Mouse (Mus musculus): ENCODE measurements around the gene Myo9b. TPM values are rescaled to one million over a fixed set of nuclear protein-coding genes. Genes with fewer than 3 reads are reported as not detected.

Gene Myo9b
- polyA plus RNA-seq, 1 experiment from 2014 or later: 18.3 TPM

DNA sequence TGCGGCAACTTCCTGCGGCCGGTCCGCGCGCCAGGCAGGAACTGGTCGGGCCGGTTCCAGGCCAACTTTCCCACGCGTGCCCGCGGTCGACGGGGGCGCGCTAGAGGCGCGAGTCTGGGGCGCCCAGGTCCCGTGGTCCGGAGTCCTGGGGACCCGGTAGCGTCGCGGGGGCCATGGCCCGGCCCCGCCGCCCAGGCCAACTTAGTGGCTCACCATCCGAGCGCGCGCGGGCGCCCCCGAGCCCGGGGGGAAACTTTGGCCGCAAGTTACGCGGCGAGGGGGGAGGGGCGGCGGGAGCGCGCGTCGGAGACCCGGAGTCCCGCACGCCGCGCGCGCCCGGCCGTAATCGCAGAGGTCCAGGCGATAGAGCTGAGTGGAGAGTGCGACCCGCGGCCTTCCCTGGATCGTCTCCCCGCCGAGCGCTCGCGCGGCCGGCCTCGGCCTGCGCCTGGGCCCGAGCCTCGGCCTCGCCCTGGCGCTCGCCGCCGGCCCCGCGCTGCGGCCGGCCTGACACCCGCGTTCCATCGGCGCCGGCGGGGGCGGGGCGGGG lies 109.0 kb downstream of the Myo9b start, which contains the start of gene Nr2f6:
Gene Nr2f6 (minus strand): TSS at position 540 of the 550 bp plus-strand sequence.
- peak; percentile 6; the same call in 1 of the 2 replicates for ATAC-seq
- Histone ChIP-seq H3K36me3 (ENCODE audit: poor library complexity, severe bottlenecking) (peaks cover 9% of the 10 kb centered on the region; the same call in 1 of the 2 replicates), H3K4me3 (peak within 1 kb of the TSS; percentile 68), H3K4me2 (peak within 1 kb of the TSS; percentile 96), H3K4me1 (peaks cover 49% of the 10 kb centered on the region), H3K9ac (peak within 1 kb of the TSS; percentile 81), H3K27ac (peak within 1 kb of the TSS; percentile 81), H3K9me3 (replicated peaks) (no peaks in the 10 kb centered on the region), H3K27me3 (peaks cover 20% of the 10 kb centered on the region)
- WGBS: under 1% methylated on average over 60 of the region's 89 CpGs

- H3K4me1 ChIP-seq: peaks cover 43% of the 10 kb centered on the region
Observed at GRCm38 (mm10) chr8:71381971-71382961, 109.8 kb downstream of the Myo9b start.

GRCm38 (mm10) chr8:71383396-71383795 lies 110.9 kb downstream of the Myo9b start:
- ATAC-seq: no peak
- Histone ChIP-seq H3K9me3 (replicated peaks) (no peaks in the 10 kb centered on the region), H3K27me3 (peaks cover 11% of the 10 kb centered on the region), H3K4me3 (no peak overlapping the region), H3K36me3 (ENCODE audit: poor library complexity, severe bottlenecking) (peaks cover under 1% of the 10 kb centered on the region; the same call in 1 of the 2 replicates), H3K4me2 (no peak overlapping the region), H3K4me1 (peaks cover 40% of the 10 kb centered on the region), H3K27ac (no peak overlapping the region), H3K9ac (no peak overlapping the region)
- 23% methylated on average over 12 of the region's 12 CpGs for WGBS

More at GRCm38 (mm10) chr8:71381971-71382961, 109.8 kb downstream of the Myo9b start:
- H3K27me3 ChIP-seq: peaks cover 13% of the 10 kb centered on the region
- H3K4me2 ChIP-seq: peak overlapping the region; percentile 96
- peak; percentile 70 for ATAC-seq
- H3K9ac ChIP-seq: peak overlapping the region; percentile 81
- WGBS: 3% methylated on average over 35 of the region's 80 CpGs
- peak overlapping the region; percentile 68 for H3K4me3 ChIP-seq
- H3K9me3 ChIP-seq (replicated peaks): no peaks in the 10 kb centered on the region
- peaks cover 9% of the 10 kb centered on the region; the same call in 1 of the 2 replicates for H3K36me3 ChIP-seq (ENCODE audit: poor library complexity, severe bottlenecking)
- peak overlapping the region; percentile 81 for H3K27ac ChIP-seq

DNA sequence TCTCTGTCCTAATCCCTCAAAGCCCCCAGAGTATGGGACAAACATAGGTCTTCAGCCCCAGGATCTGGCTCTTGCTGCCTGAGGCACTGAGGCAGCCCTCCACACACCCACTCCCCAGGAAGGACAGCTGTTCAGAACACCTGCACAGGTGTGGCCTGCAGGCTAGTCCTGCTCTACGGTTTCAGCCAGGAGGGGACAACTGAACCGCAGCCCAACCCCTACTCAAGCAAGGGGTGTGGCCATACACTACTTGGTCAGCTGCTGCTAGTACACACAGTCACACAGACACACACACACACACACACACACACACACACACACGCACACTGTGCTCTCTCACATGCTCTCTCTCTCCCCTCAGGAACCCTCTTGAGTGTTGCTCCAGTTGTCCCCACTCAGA lies 111.3 kb downstream of the Myo9b start:
- ATAC-seq: no peak

GRCm38 (mm10) chr8:71385212-71385835 lies 112.8 kb downstream of the Myo9b start:
- peaks cover 11% of the 10 kb centered on the region for H3K27me3 ChIP-seq
- ATAC-seq: no peak
- H3K27ac ChIP-seq: no peak overlapping the region
- no peak overlapping the region for H3K4me3 ChIP-seq
- no peaks in the 10 kb centered on the region for H3K9me3 ChIP-seq (replicated peaks)
- no peak overlapping the region for H3K9ac ChIP-seq
- H3K36me3 ChIP-seq (ENCODE audit: poor library complexity, severe bottlenecking): no peaks in the 10 kb centered on the region
- H3K4me1 ChIP-seq: peaks cover 21% of the 10 kb centered on the region
- H3K4me2 ChIP-seq: no peak overlapping the region
- 66% methylated on average over 12 of the region's 12 CpGs for WGBS

More for the DNA sequence above, 111.3 kb downstream of the Myo9b start:
- Histone ChIP-seq H3K4me3 (no peak overlapping the region), H3K4me2 (no peak overlapping the region), H3K36me3 (ENCODE audit: poor library complexity, severe bottlenecking) (no peaks in the 10 kb centered on the region), H3K27ac (no peak overlapping the region), H3K27me3 (peaks cover 11% of the 10 kb centered on the region), H3K4me1 (peaks cover 35% of the 10 kb centered on the region), H3K9me3 (replicated peaks) (no peaks in the 10 kb centered on the region), H3K9ac (no peak overlapping the region)
- 52% methylated on average over 3 of the region's 3 CpGs for WGBS

GRCm38 (mm10) chr8:71388267-71388666 lies 115.8 kb downstream of the Myo9b start:
- no peak overlapping the region for H3K4me2 ChIP-seq
- no peak for ATAC-seq
- H3K9ac ChIP-seq: no peak overlapping the region
- H3K4me3 ChIP-seq: no peak overlapping the region
- no peaks in the 10 kb centered on the region for H3K9me3 ChIP-seq (replicated peaks)
- no peaks in the 10 kb centered on the region for H3K36me3 ChIP-seq (ENCODE audit: poor library complexity, severe bottlenecking)
- WGBS: 92% methylated on average over 1 of the region's 1 CpGs
- H3K4me1 ChIP-seq: no peaks in the 10 kb centered on the region
- H3K27me3 ChIP-seq: no peaks in the 10 kb centered on the region
- no peak overlapping the region for H3K27ac ChIP-seq

- ATAC-seq: no peak
Observed at GRCm38 (mm10) chr8:71391696-71392095, 119.2 kb downstream of the Myo9b start.

DNA sequence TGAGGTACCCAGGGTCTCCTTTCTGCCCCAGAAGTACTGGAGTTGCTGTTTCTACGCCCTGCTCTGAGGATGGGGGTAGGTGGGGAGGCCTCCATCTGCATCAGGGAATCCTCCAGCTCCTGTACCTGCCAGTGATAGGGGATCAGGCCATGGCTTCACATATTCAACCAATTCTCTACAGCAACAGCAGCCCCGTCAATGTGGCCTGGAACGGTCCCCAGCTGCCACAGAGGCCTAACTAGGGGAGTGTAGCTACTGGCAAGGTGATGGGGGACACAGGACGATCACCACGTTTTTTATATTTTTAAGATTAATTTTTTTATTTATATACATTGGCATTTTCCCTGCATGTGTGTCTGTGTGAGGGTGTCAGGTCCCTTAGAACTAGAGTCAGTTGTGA lies 119.9 kb downstream of the Myo9b start:
- Histone ChIP-seq H3K9ac (no peak overlapping the region), H3K27me3 (no peaks in the 10 kb centered on the region), H3K36me3 (ENCODE audit: poor library complexity, severe bottlenecking) (no peaks in the 10 kb centered on the region), H3K9me3 (replicated peaks) (no peaks in the 10 kb centered on the region), H3K27ac (no peak overlapping the region), H3K4me2 (no peak overlapping the region), H3K4me3 (no peak overlapping the region), H3K4me1 (peaks cover 8% of the 10 kb centered on the region)
- 75% methylated on average over 5 of the region's 5 CpGs for WGBS
- no peak for ATAC-seq

More at GRCm38 (mm10) chr8:71391696-71392095, 119.2 kb downstream of the Myo9b start:
- Histone ChIP-seq H3K27me3 (no peaks in the 10 kb centered on the region), H3K4me3 (no peak overlapping the region), H3K27ac (no peak overlapping the region), H3K4me1 (peaks cover 4% of the 10 kb centered on the region; the same call in 1 of the 2 replicates), H3K9ac (no peak overlapping the region), H3K9me3 (replicated peaks) (no peaks in the 10 kb centered on the region), H3K4me2 (no peak overlapping the region), H3K36me3 (ENCODE audit: poor library complexity, severe bottlenecking) (no peaks in the 10 kb centered on the region)
- WGBS: 86% methylated on average over 2 of the region's 2 CpGs

- Histone ChIP-seq H3K27ac (peak overlapping the region; percentile 19; the same call in 1 of the 2 replicates), H3K4me2 (no peak overlapping the region), H3K36me3 (ENCODE audit: poor library complexity, severe bottlenecking) (no peaks in the 10 kb centered on the region), H3K4me3 (no peak overlapping the region), H3K9ac (no peak overlapping the region), H3K4me1 (peaks cover 13% of the 10 kb centered on the region), H3K27me3 (no peaks in the 10 kb centered on the region), H3K9me3 (replicated peaks) (no peaks in the 10 kb centered on the region)
- 8% methylated on average over 3 of the region's 3 CpGs for WGBS
- no peak for ATAC-seq
Observed at GRCm38 (mm10) chr8:71392871-71393270, 120.4 kb downstream of the Myo9b start.

GRCm38 (mm10) chr8:71394481-71394880 lies 122.0 kb downstream of the Myo9b start:
- 82% methylated on average over 7 of the region's 7 CpGs for WGBS
- peaks cover 13% of the 10 kb centered on the region for H3K36me3 ChIP-seq (ENCODE audit: poor library complexity, severe bottlenecking)
- H3K27ac ChIP-seq: no peak overlapping the region
- H3K9ac ChIP-seq: no peak overlapping the region
- no peak for ATAC-seq
- no peak overlapping the region for H3K4me2 ChIP-seq
- H3K27me3 ChIP-seq: no peaks in the 10 kb centered on the region
- no peaks in the 10 kb centered on the region for H3K9me3 ChIP-seq (replicated peaks)
- peaks cover 13% of the 10 kb centered on the region for H3K4me1 ChIP-seq
- H3K4me3 ChIP-seq: no peak overlapping the region

DNA sequence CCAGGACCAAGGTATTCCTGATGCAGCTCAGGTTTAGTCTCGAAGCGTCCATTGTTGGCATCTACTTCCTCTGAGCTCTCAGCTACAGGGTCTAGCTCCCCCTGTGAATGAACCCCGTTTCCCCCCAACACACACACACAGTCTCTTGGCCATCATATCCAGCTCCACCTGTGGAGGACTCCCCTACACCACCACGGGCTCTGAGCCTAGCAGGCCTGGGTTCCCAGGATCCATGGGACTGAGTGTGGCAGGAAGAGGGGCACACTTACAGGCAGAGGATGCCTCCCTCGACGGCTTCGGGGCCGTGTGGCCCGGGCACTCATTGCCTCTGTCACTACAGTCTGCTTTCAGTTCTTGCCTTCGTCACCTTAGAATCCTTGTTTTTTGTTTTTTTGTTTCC lies 122.6 kb downstream of the Myo9b start:
- H3K9ac ChIP-seq: no peak overlapping the region
- H3K4me1 ChIP-seq: peaks cover 13% of the 10 kb centered on the region
- no peak for ATAC-seq
- no peak overlapping the region for H3K27ac ChIP-seq
- H3K4me2 ChIP-seq: no peak overlapping the region
- no peaks in the 10 kb centered on the region for H3K9me3 ChIP-seq (replicated peaks)
- 89% methylated on average over 10 of the region's 10 CpGs for WGBS
- no peaks in the 10 kb centered on the region for H3K27me3 ChIP-seq
- H3K4me3 ChIP-seq: no peak overlapping the region
- peaks cover 18% of the 10 kb centered on the region for H3K36me3 ChIP-seq (ENCODE audit: poor library complexity, severe bottlenecking)

- peak within 1 kb of the TSS; percentile 77 for H3K4me3 ChIP-seq
- H3K4me2 ChIP-seq: peak within 1 kb of the TSS; percentile 86
- H3K4me1 ChIP-seq: peaks cover 13% of the 10 kb centered on the region
- ATAC-seq: no peak
- H3K27me3 ChIP-seq: no peaks in the 10 kb centered on the region
- peaks cover 22% of the 10 kb centered on the region for H3K36me3 ChIP-seq (ENCODE audit: poor library complexity, severe bottlenecking)
- H3K27ac ChIP-seq: peak within 1 kb of the TSS; percentile 44
- no peak within 1 kb of the TSS for H3K9ac ChIP-seq
- no peaks in the 10 kb centered on the region for H3K9me3 ChIP-seq (replicated peaks)
- WGBS: 91% methylated on average over 9 of the region's 9 CpGs
Observed at GRCm38 (mm10) chr8:71395629-71396028, 123.1 kb downstream of the Myo9b start, which contains the start of gene Ushbp1. Gene Ushbp1, minus strand, starts transcription at chr8:71395802.

Data from forebrain, embryonic 13.5 days (tissue).